Mouse (Mus musculus) intestine, embryonic 15.5 days (tissue): ENCODE results near the gene Rpl27a. TPM values are rescaled to one million over a fixed set of nuclear protein-coding genes. Genes with fewer than 3 reads are reported as not detected.

ENCODE experiments used
- ATAC-seq: fragments of 200-750 bp; cut with Nextera tagmentation; 2 replicates; pipeline ENCODE4 v1.8.0; 2017; ENCODE audit warnings: moderate TSS enrichment, moderate library complexity
- H3K27ac ChIP-seq: fragments of 300-500 bp; sonication (generic); 2 replicates; pipeline ENCODE4 v1.5.1; 2015; ENCODE audit warnings: mild to moderate bottlenecking, inconsistent platforms
- H3K27me3 ChIP-seq: fragments of 300-500 bp; sonication (generic); replicated peaks from 2 replicates; pipeline ENCODE4 v1.6.1; 2015; ENCODE audit warnings: inconsistent platforms
- H3K36me3 ChIP-seq: fragments of 300-500 bp; sonication (generic); 2 replicates; pipeline ENCODE4 v1.6.1; 2015; ENCODE audit warnings: inconsistent platforms
- H3K4me1 ChIP-seq: fragments of 300-500 bp; sonication (generic); replicated peaks from 2 replicates; pipeline ENCODE4 v1.6.1; 2015; ENCODE audit warnings: inconsistent platforms
- H3K4me2 ChIP-seq: fragments of 300-500 bp; sonication (generic); replicated peaks from 2 replicates; pipeline ENCODE4 v1.6.1; 2015; ENCODE audit warnings: mild to moderate bottlenecking, inconsistent platforms
- H3K4me3 ChIP-seq: fragments of 300-500 bp; sonication (generic); replicated peaks from 2 replicates; pipeline ENCODE4 v1.5.1; 2015; ENCODE audit warnings: inconsistent platforms
- H3K9ac ChIP-seq: fragments of 300-500 bp; sonication (generic); 2 replicates; pipeline ENCODE4 v1.6.1; 2015; ENCODE audit warnings: inconsistent platforms
- H3K9me3 ChIP-seq: fragments of 300-500 bp; sonication (generic); 2 replicates; pipeline ENCODE4 v1.6.1; 2016; ENCODE audit warnings: inconsistent platforms
- WGBS: fragments of 180-500 bp; shearing (Covaris S2); methylation state at CpG from one replicate; pipeline ENCODE4 v1.1.7; 2015; 5-methylcytosine and 5-hydroxymethylcytosine counted together
- polyA plus RNA-seq: library from polyadenylated mRNA; unstranded; fragments of >200 nt; fragmentation: Nextera tagmentation; extraction: Ambion mirVana; gene quantifications from 2 replicates; pipeline ENCODE4 v1.2.1, GENCODE M21; 2015

Rpl27a gene
- polyA plus RNA-seq, 1 experiment from 2014 or later: 145 TPM

DNA sequence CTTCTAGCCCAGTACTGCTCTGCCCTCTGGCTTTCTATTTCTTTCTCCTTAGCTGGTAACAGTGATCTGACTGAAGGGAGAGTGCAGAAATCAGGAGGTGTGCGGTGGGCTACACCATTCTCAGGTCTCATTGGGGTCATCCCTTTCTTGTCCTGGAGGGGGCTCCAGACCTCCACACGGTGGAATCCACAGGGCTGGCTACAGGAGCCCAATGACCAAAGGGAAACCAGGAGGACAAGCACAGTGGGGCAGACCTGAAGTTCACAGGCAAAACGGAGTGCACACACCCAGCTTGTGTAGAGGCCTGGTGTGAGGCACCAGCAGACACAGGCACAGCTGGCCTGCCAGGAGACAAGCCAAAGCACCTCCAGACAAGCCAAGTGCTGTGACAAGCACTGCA lies 9.4 kb downstream of the Rpl27a start:
- H3K36me3 ChIP-seq: peaks cover 56% of the 10 kb centered on the region
- WGBS: 20% methylated on average over 3 of the region's 3 CpGs
- no peaks in the 10 kb centered on the region for H3K9me3 ChIP-seq
- H3K9ac ChIP-seq: no peak overlapping the region
- H3K4me2 ChIP-seq: no peak overlapping the region
- 0 out of 2 replicates have a peak, but pooled peaks cover 2% of the 10 kb centered on the region for H3K4me1 ChIP-seq
- 0 out of 2 replicates have a peak, but pooled peaks have one; percentile 19 for ATAC-seq
- no peak overlapping the region for H3K27ac ChIP-seq
- H3K4me3 ChIP-seq: no peak overlapping the region
- H3K27me3 ChIP-seq: no peaks in the 10 kb centered on the region

DNA sequence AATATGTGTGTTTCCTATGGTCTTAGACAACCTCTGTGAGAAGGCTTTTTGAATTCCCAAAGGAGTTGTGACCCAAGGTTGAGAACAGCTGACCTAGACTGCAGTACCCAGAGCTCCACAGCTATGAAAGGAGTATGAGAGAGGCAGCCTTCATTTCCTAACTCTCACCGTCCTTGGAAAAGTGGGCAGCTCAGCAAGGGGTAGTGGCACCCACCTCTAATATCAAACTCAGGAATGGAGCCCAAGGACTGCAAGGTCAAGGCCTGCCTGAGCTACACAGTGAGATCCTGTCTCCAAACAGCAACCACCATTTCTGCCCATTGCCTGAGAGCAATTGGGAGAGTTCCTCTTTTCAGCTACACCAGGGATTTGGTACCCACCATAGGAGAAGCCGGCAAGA lies 10.8 kb downstream of the Rpl27a start:
- H3K27me3 ChIP-seq: no peaks in the 10 kb centered on the region
- H3K4me3 ChIP-seq: no peak overlapping the region
- ATAC-seq: no peak
- no peak overlapping the region for H3K4me2 ChIP-seq
- no peak overlapping the region for H3K27ac ChIP-seq
- no peaks in the 10 kb centered on the region for H3K9me3 ChIP-seq
- WGBS: 88% methylated on average over 2 of the region's 2 CpGs
- H3K9ac ChIP-seq: no peak overlapping the region
- H3K36me3 ChIP-seq: peaks cover 50% of the 10 kb centered on the region
- H3K4me1 ChIP-seq: 0 out of 2 replicates have a peak, but pooled peaks cover 2% of the 10 kb centered on the region

DNA sequence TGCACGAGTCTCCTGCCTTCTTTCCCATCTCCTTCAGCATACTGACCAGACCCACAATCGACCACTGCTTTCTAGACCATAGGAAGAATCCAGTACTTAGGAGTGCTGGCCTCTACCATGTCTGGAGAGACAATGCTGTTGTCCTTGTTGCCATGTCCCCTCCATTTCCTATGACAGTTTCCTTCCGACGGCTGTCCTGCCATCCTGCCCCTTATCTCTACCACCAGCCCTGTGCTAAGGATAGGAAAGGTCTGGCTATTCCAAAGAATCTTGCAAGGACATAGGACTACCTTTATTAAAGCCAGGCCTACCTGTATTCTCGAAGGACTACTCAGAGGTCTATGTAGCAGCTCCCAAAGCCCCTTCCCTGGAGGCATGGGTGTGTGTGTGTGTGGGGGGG lies 12.6 kb downstream of the Rpl27a start:
- no peak overlapping the region for H3K4me3 ChIP-seq
- no peak overlapping the region for H3K9ac ChIP-seq
- no peak overlapping the region for H3K4me2 ChIP-seq
- WGBS: 87% methylated on average over 5 of the region's 5 CpGs
- H3K27me3 ChIP-seq: no peaks in the 10 kb centered on the region
- 0 out of 2 replicates have a peak, but pooled peaks cover 2% of the 10 kb centered on the region for H3K4me1 ChIP-seq
- no peaks in the 10 kb centered on the region for H3K9me3 ChIP-seq
- ATAC-seq: no peak
- H3K36me3 ChIP-seq: peaks cover 52% of the 10 kb centered on the region
- no peak overlapping the region for H3K27ac ChIP-seq

GRCm38 (mm10) chr7:109532691-109533090 lies 13.7 kb downstream of the Rpl27a start:
- Histone ChIP-seq H3K4me1 (peaks cover 2% of the 10 kb centered on the region; the same call in 1 of the 2 replicates), H3K4me3 (no peak overlapping the region), H3K36me3 (peaks cover 46% of the 10 kb centered on the region), H3K9me3 (no peaks in the 10 kb centered on the region), H3K9ac (no peak overlapping the region), H3K4me2 (no peak overlapping the region), H3K27ac (0 out of 2 replicates have a peak overlapping the region, but pooled peaks have one; percentile 9), H3K27me3 (no peaks in the 10 kb centered on the region)
- ATAC-seq: no peak
- 69% methylated on average over 3 of the region's 3 CpGs for WGBS

DNA sequence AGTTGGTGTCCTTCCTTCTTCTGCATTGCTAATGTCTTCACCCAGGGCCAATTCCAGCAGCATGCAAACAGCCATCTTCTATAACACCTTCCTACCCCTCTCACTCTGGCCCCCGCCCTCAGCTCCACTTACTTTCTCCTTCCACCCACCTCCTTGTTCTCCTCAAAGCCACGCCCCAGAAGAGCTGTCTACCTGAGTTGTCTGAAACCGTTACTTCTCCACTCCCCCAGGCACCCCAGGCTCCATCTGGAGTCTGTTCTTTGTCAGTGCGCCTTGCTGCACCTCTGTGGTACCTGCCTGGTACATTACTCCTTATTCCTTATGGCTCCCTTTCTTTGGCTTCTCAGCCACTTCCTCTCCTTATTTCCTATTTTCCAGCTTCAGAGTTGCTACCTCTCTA lies 14.2 kb downstream of the Rpl27a start:
- Histone ChIP-seq H3K36me3 (peaks cover 41% of the 10 kb centered on the region), H3K9ac (no peak overlapping the region), H3K4me2 (no peak overlapping the region), H3K9me3 (no peaks in the 10 kb centered on the region), H3K4me3 (no peak overlapping the region), H3K4me1 (peaks cover 2% of the 10 kb centered on the region; the same call in 1 of the 2 replicates), H3K27me3 (no peaks in the 10 kb centered on the region), H3K27ac (no peak overlapping the region)
- WGBS: 80% methylated on average over 4 of the region's 4 CpGs
- no peak for ATAC-seq

DNA sequence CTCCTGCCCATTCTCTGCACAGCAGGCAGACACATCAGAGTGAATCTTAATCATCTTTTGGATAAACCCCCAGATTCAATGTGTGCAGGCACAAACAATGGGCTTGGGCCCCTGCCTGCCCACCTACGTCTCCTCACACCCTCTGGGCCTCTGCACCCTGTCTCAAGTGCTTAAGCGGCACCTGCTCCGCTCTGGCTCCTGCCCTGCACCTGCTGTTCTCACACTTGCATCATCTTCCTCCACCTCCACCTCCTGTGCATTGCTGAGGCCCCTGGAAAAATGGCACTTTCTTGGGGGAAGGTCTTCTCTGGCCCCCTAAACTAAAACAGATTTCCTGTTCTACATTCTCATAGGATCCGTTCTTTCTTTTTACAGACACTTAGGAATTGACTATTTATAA lies 14.9 kb downstream of the Rpl27a start:
- Histone ChIP-seq H3K9ac (no peak overlapping the region), H3K4me3 (no peak overlapping the region), H3K36me3 (peaks cover 39% of the 10 kb centered on the region), H3K4me2 (no peak overlapping the region), H3K9me3 (no peaks in the 10 kb centered on the region), H3K4me1 (no peaks in the 10 kb centered on the region; the same call in 1 of the 2 replicates), H3K27me3 (no peaks in the 10 kb centered on the region), H3K27ac (no peak overlapping the region)
- no peak for ATAC-seq
- 85% methylated on average over 4 of the region's 4 CpGs for WGBS

GRCm38 (mm10) chr7:109534921-109535320 lies 16.0 kb downstream of the Rpl27a start:
- no peak overlapping the region for H3K4me3 ChIP-seq
- no peaks in the 10 kb centered on the region for H3K9me3 ChIP-seq
- H3K4me2 ChIP-seq: no peak overlapping the region
- ATAC-seq: no peak
- H3K36me3 ChIP-seq: peaks cover 45% of the 10 kb centered on the region
- H3K4me1 ChIP-seq: no peaks in the 10 kb centered on the region; the same call in 1 of the 2 replicates
- H3K9ac ChIP-seq: no peak overlapping the region
- WGBS: 92% methylated on average over 3 of the region's 3 CpGs
- H3K27me3 ChIP-seq: no peaks in the 10 kb centered on the region
- H3K27ac ChIP-seq: no peak overlapping the region

DNA sequence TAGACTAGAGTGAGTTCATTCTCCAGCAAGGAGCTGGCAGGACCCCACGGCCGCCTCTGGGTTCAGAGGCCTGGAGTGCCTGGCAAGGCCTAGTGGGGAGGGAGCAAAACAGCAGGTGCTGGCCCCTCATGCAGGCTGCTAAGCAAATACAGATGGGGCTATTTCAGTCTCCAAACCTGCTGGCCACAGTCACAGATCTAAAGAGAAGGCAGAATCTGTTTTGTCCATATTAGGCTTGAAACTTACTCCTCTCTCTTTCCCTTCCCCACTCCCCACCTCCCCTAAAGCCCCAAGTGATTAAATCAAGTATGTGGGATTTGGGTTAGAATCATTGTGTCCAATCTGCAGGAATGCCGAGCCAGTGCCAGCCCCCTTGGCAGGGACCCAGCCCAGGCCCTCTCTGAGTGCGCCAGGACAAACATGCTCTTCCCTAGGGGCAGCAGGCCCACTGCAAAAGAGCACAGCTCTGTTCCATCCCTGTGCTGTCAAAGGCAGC lies 17.6 kb downstream of the Rpl27a start:
- H3K9me3 ChIP-seq: no peaks in the 10 kb centered on the region
- peaks cover 40% of the 10 kb centered on the region for H3K36me3 ChIP-seq
- H3K4me3 ChIP-seq: no peak overlapping the region
- H3K27me3 ChIP-seq: no peaks in the 10 kb centered on the region
- ATAC-seq: peak; percentile 48
- H3K4me2 ChIP-seq: no peak overlapping the region
- WGBS: 60% methylated on average over 4 of the region's 4 CpGs
- H3K4me1 ChIP-seq: no peaks in the 10 kb centered on the region; the same call in 1 of the 2 replicates
- no peak overlapping the region for H3K9ac ChIP-seq
- H3K27ac ChIP-seq: peak overlapping the region; percentile 52

GRCm38 (mm10) chr7:109540902-109541301 lies 22.0 kb downstream of the Rpl27a start:
- H3K27me3 ChIP-seq: no peaks in the 10 kb centered on the region
- H3K9me3 ChIP-seq: no peaks in the 10 kb centered on the region
- no peak overlapping the region for H3K4me3 ChIP-seq
- H3K36me3 ChIP-seq: peaks cover 36% of the 10 kb centered on the region
- no peak overlapping the region for H3K9ac ChIP-seq
- H3K4me1 ChIP-seq: no peaks in the 10 kb centered on the region; the same call in none of the 2 replicates
- H3K4me2 ChIP-seq: no peak overlapping the region
- 0 out of 2 replicates have a peak, but pooled peaks have one; percentile 6 for ATAC-seq
- no peak overlapping the region for H3K27ac ChIP-seq

DNA sequence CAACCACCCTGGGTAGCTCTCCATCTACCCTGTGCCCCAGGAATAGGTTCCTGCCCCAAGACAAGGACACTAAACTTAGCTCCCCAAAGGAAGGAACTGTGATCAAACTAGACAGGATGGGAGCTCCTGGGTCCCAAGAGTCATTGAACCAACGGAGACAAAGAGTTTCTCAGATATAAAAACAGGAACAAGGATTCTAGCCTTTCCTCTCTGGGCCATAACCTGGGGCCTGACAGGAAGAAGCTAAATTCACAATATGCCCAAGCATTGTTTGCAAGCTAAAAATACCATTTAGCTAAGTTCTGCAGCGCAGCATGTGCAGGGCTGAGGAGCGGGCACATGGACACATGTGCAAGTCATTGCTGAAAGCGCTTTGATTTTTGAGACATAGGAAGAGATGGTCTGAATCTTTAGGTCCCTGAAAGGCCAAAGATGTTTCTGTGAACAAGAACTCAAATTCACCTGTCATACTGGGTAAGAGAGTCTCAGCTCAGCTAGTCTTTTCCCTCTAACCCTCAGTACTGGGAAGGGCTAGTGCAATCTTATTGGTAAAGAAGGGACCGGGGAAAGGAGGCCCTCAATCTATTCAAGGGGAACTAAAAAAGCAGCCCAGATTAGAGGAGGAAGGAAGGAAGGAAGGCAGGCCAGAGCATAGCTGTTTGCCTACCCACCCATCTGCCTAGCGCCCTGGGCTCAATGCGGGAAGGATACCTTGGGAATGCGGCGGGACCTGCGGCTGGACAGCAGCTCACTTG lies 22.8 kb downstream of the Rpl27a start:
- H3K4me2 ChIP-seq: no peak overlapping the region
- no peak overlapping the region for H3K4me3 ChIP-seq
- H3K36me3 ChIP-seq: peaks cover 36% of the 10 kb centered on the region
- no peak overlapping the region for H3K27ac ChIP-seq
- no peak overlapping the region for H3K9ac ChIP-seq
- no peak for ATAC-seq
- no peaks in the 10 kb centered on the region for H3K27me3 ChIP-seq
- H3K9me3 ChIP-seq: no peaks in the 10 kb centered on the region
- H3K4me1 ChIP-seq: no peaks in the 10 kb centered on the region; the same call in none of the 2 replicates
- 86% methylated on average over 10 of the region's 10 CpGs for WGBS

DNA sequence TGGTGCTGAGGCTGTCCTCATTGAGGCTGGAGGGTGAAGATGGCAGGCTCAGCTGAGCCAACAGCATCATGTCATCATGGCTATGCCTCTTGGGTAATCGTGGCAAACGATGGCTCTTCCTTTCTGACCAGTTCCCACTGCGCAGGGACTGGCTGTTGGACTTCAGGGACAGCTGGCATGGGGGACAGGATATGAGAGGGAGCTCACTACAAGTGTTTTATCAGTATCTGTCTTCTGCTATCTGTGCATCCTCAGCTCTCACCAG lies 23.3 kb downstream of the Rpl27a start:
- H3K4me3 ChIP-seq: no peak overlapping the region
- no peak overlapping the region for H3K9ac ChIP-seq
- no peak overlapping the region for H3K4me2 ChIP-seq
- WGBS: 82% methylated on average over 3 of the region's 3 CpGs
- no peak overlapping the region for H3K27ac ChIP-seq
- ATAC-seq: no peak
- H3K27me3 ChIP-seq: no peaks in the 10 kb centered on the region
- H3K4me1 ChIP-seq: no peaks in the 10 kb centered on the region; the same call in 1 of the 2 replicates
- no peaks in the 10 kb centered on the region for H3K9me3 ChIP-seq
- H3K36me3 ChIP-seq: peaks cover 37% of the 10 kb centered on the region

DNA sequence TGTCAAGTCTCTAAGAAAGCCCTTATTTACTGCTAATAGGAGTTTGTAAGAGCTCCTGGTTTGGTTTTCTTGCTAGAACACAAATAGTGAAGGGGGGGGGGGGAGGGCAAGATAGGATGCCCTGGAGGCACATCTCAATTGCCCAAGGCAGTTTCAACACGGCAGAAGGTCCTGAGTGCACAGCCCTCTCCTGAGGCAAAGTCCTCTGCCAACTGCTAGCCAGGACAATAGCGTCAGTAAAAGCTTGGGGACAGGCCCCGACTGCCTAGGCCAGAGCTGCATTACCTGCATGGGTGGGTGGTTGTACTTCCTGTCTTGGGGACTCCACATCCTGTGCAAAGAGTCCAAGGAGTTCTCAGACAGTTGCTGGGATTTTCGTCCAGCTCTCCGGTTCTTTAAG lies 25.8 kb downstream of the Rpl27a start:
- Histone ChIP-seq H3K4me1 (no peaks in the 10 kb centered on the region; the same call in 1 of the 2 replicates), H3K4me2 (no peak overlapping the region), H3K27me3 (no peaks in the 10 kb centered on the region), H3K36me3 (peaks cover 33% of the 10 kb centered on the region), H3K27ac (no peak overlapping the region), H3K4me3 (no peak overlapping the region), H3K9me3 (no peaks in the 10 kb centered on the region), H3K9ac (no peak overlapping the region)
- WGBS: 72% methylated on average over 5 of the region's 5 CpGs
- no peak for ATAC-seq
